Mouse (Mus musculus) activated CD4-positive, CD25-positive, alpha-beta regulatory T cell, adult 4 months (primary cell): ENCODE measurements at regions not wholly inside any gene's neighbourhood (a gene's known extent, or its start where the extent isn't known, plus 50 kb on each side); places are given as distances from the start of the nearest gene placed in this dataset.

Experiments used
- ATAC-seq: one replicate; pipeline ENCODE4 v1.8.0; 2017

GRCm38 (mm10) chr17:45966736-45967135, 65.4 kb downstream of the Vegfa start:
- no peak for ATAC-seq

GRCm38 (mm10) chr17:45964031-45964430, 68.1 kb downstream of the Vegfa start:
- ATAC-seq, result no peak

GRCm38 (mm10) chr17:45963332-45963731, 68.8 kb downstream of the Vegfa start:
- ATAC-seq, result no peak

- ATAC-seq, result no peak
Observed at GRCm38 (mm10) chr17:45961626-45962319, 70.4 kb downstream of the Vegfa start.

- ATAC-seq, result no peak
Observed at GRCm38 (mm10) chr17:45958094-45958881, 73.9 kb downstream of the Vegfa start.

GRCm38 (mm10) chr17:45955481-45955880, 76.7 kb downstream of the Vegfa start:
- ATAC-seq, result no peak

GRCm38 (mm10) chr17:45954824-45955223, 77.3 kb downstream of the Vegfa start:
- no peak for ATAC-seq

- no peak for ATAC-seq
Observed at GRCm38 (mm10) chr17:45953523-45953922, 78.6 kb downstream of the Vegfa start.

- no peak for ATAC-seq
Observed at GRCm38 (mm10) chr17:45950533-45951164, 81.5 kb downstream of the Vegfa start.

- no peak for ATAC-seq
Observed at GRCm38 (mm10) chr17:45949141-45949540, 83.0 kb downstream of the Vegfa start.

- ATAC-seq, result no peak
Observed at GRCm38 (mm10) chr17:45948314-45948935, 83.7 kb downstream of the Vegfa start.

GRCm38 (mm10) chr17:45945005-45945404, 87.2 kb downstream of the Vegfa start:
- no peak for ATAC-seq

- no peak for ATAC-seq
Observed at GRCm38 (mm10) chr17:45943244-45943643, 88.9 kb downstream of the Vegfa start.

GRCm38 (mm10) chr17:45941890-45942375, 90.2 kb downstream of the Vegfa start:
- no peak for ATAC-seq

GRCm38 (mm10) chr17:45940121-45940813, 91.9 kb downstream of the Vegfa start:
- no peak for ATAC-seq

- ATAC-seq, result no peak
Observed at GRCm38 (mm10) chr17:45938284-45938683, 93.9 kb downstream of the Vegfa start.

GRCm38 (mm10) chr17:45936577-45936976, 95.6 kb downstream of the Vegfa start:
- ATAC-seq, result no peak

GRCm38 (mm10) chr17:45935291-45935690, 96.9 kb downstream of the Vegfa start:
- no peak for ATAC-seq

GRCm38 (mm10) chr17:45934002-45934401, 98.2 kb downstream of the Vegfa start:
- ATAC-seq, result no peak

- ATAC-seq, result no peak
Observed at GRCm38 (mm10) chr17:45933034-45933433, 99.1 kb downstream of the Vegfa start.

GRCm38 (mm10) chr17:45932611-45933010, 99.6 kb downstream of the Vegfa start:
- ATAC-seq, result no peak

GRCm38 (mm10) chr17:45929591-45929990, 102.6 kb downstream of the Vegfa start:
- no peak for ATAC-seq
